Mouse (Mus musculus) lung, adult 18-20 months (tissue): ENCODE data around the gene Atf6.

Experiments
- DNase-seq, 2 experiments: peaks; one replicate each; pipeline ENCODE4 v3.0.0; 2022; ENCODE audit warnings: mixed read lengths in 2 of 2

Atf6 gene

GRCm38 (mm10) chr1:170702263-170702662 lies 165.3 kb downstream of the Atf6 start:
- DNase-seq = no peak

- no peak for DNase-seq
Measured at GRCm38 (mm10) chr1:170701582-170701981, 166.0 kb downstream of the Atf6 start.

- DNase-seq = no peak
Measured at GRCm38 (mm10) chr1:170701178-170701577, 166.4 kb downstream of the Atf6 start.

GRCm38 (mm10) chr1:170700496-170701027 lies 167.0 kb downstream of the Atf6 start:
- no peak for DNase-seq

GRCm38 (mm10) chr1:170699553-170699952 lies 168.0 kb downstream of the Atf6 start:
- DNase-seq = no peak

GRCm38 (mm10) chr1:170698771-170699170 lies 168.8 kb downstream of the Atf6 start:
- DNase-seq = no peak

GRCm38 (mm10) chr1:170697771-170698356 lies 169.7 kb downstream of the Atf6 start:
- DNase-seq = no peak

GRCm38 (mm10) chr1:170696996-170697395 lies 170.6 kb downstream of the Atf6 start:
- no peak for DNase-seq

GRCm38 (mm10) chr1:170695326-170695725 lies 172.2 kb downstream of the Atf6 start:
- no peak for DNase-seq

- peak; percentile 40 to 41 for DNase-seq
Measured at GRCm38 (mm10) chr1:170694821-170695291, 172.7 kb downstream of the Atf6 start.

GRCm38 (mm10) chr1:170691301-170691700 lies 176.3 kb downstream of the Atf6 start:
- no peak for DNase-seq

GRCm38 (mm10) chr1:170689773-170690172 lies 177.8 kb downstream of the Atf6 start:
- DNase-seq = no peak

GRCm38 (mm10) chr1:170683863-170684262 lies 183.7 kb downstream of the Atf6 start:
- DNase-seq = no peak

GRCm38 (mm10) chr1:170679624-170680023 lies 187.9 kb downstream of the Atf6 start:
- DNase-seq = no peak

GRCm38 (mm10) chr1:170678861-170679260 lies 188.7 kb downstream of the Atf6 start:
- no peak for DNase-seq

GRCm38 (mm10) chr1:170677681-170678080 lies 189.9 kb downstream of the Atf6 start:
- no peak for DNase-seq

- DNase-seq = no peak
Measured at GRCm38 (mm10) chr1:170674184-170674775, 193.3 kb downstream of the Atf6 start.

GRCm38 (mm10) chr1:170665200-170665599 lies 202.4 kb downstream of the Atf6 start:
- DNase-seq = no peak

GRCm38 (mm10) chr1:170664620-170665185 lies 202.9 kb downstream of the Atf6 start:
- no peak for DNase-seq

- DNase-seq = no peak
Measured at GRCm38 (mm10) chr1:170659260-170659659, 208.3 kb downstream of the Atf6 start.

- no peak for DNase-seq
Measured at GRCm38 (mm10) chr1:170657643-170658314, 209.8 kb downstream of the Atf6 start.

- no peak for DNase-seq
Measured at GRCm38 (mm10) chr1:170657228-170657521, 210.4 kb downstream of the Atf6 start.

- no peak for DNase-seq
Measured at GRCm38 (mm10) chr1:170656518-170657227, 210.9 kb downstream of the Atf6 start.
